Mouse (Mus musculus) stomach, embryonic 16.5 days (tissue): ENCODE measurements around the gene Rasa3. TPM values are rescaled to one million over a fixed set of nuclear protein-coding genes. Genes with fewer than 3 reads are reported as not detected.

Experiments
- ATAC-seq: fragments of 200-750 bp; cut with Nextera tagmentation; 2 replicates; pipeline ENCODE4 v1.8.0; 2017; ENCODE audit warnings: moderate number of reproducible peaks, moderate TSS enrichment; ENCODE audit not compliant: insufficient read depth, low FRiP score
- H3K27ac ChIP-seq: fragments of 300-500 bp; sonication (generic); 2 replicates; pipeline ENCODE4 v1.5.1; 2014; ENCODE audit warnings: low read length
- H3K27me3 ChIP-seq: fragments of 300-500 bp; sonication (generic); 2 replicates; pipeline ENCODE4 v1.6.1; 2014; ENCODE audit warnings: low read length, control low read depth, mixed read lengths; ENCODE audit not compliant: control insufficient read depth, insufficient read depth
- H3K36me3 ChIP-seq: fragments of 300-500 bp; sonication (generic); 2 replicates; pipeline ENCODE4 v1.6.1; 2014; ENCODE audit warnings: low read length; ENCODE audit not compliant: control insufficient read depth, insufficient read depth
- H3K4me1 ChIP-seq: fragments of 300-500 bp; sonication (generic); 2 replicates; pipeline ENCODE4 v1.6.1; 2014; ENCODE audit warnings: low read length, control low read depth, mixed read lengths; ENCODE audit not compliant: control insufficient read depth, insufficient read depth
- H3K4me2 ChIP-seq: fragments of 300-500 bp; sonication (generic); 2 replicates; pipeline ENCODE4 v1.6.1; 2014; ENCODE audit warnings: low read depth, low read length, mixed read lengths
- H3K4me3 ChIP-seq: fragments of 300-500 bp; sonication (generic); replicated peaks from 2 replicates; pipeline ENCODE4 v1.5.1; 2014; ENCODE audit warnings: mild to moderate bottlenecking, low read length
- H3K9ac ChIP-seq: fragments of 300-500 bp; sonication (generic); 2 replicates; pipeline ENCODE4 v1.6.1; 2014; ENCODE audit warnings: low read length
- H3K9me3 ChIP-seq: fragments of 300-500 bp; sonication (generic); replicated peaks from 2 replicates; pipeline ENCODE4 v1.6.1; 2016; ENCODE audit warnings: low read length, control low read depth; ENCODE audit not compliant: control insufficient read depth
- WGBS: fragments of 180-500 bp; shearing (Covaris S2); extraction: QIAGEN DNeasy Blood & Tissue Kit; methylation state at CpG from one replicate; pipeline ENCODE4 v1.1.7; 2014; 5-methylcytosine and 5-hydroxymethylcytosine counted together
- polyA plus RNA-seq: library from polyadenylated mRNA; unstranded; fragments of >200 nt; fragmentation: Nextera tagmentation; extraction: Ambion mirVana; gene quantifications from 2 replicates; pipeline ENCODE4 v1.2.1, GENCODE M21; 2015

Rasa3 gene
- polyA plus RNA-seq, 1 experiment from 2014 or later = 30.9 TPM

- Histone ChIP-seq H3K27me3 (no peaks in the 10 kb centered on the region), H3K4me3 (no peak overlapping the region), H3K9ac (no peak overlapping the region), H3K36me3 (no peaks in the 10 kb centered on the region), H3K27ac (peak overlapping the region; percentile 21), H3K4me1 (peaks cover 11% of the 10 kb centered on the region), H3K4me2 (no peak overlapping the region), H3K9me3 (0 out of 2 replicates have a peak, but pooled peaks cover 4% of the 10 kb centered on the region)
- ATAC-seq = no peak
- WGBS = 42% methylated on average over 6 of the region's 6 CpGs
Observed at GRCm38 (mm10) chr8:13688461-13688860, 11.1 kb upstream of the Rasa3 start.

DNA sequence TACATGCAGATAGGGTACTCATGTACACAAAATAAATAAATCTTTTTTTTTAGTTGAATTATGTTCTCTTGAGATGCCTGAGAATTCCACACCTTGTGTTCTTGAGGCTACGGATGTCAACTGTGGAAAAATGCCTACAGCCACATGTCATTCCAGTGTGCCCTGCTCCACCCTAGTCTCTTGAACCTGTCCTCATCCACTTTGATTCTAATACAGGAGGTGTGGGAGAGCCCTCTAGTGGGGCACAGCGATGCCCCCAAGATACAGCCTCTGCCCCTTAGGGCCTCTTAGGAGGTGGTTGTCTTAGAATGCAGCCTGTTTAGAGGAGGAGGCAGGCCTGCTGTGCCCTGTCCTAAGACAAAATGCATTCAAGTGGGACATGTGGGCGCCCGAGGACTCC is 10.5 kb upstream of the Rasa3 start:
- Histone ChIP-seq H3K36me3 (no peaks in the 10 kb centered on the region), H3K4me3 (no peak overlapping the region), H3K27me3 (no peaks in the 10 kb centered on the region), H3K9ac (no peak overlapping the region), H3K4me2 (no peak overlapping the region), H3K9me3 (0 out of 2 replicates have a peak, but pooled peaks cover 4% of the 10 kb centered on the region), H3K4me1 (peaks cover 11% of the 10 kb centered on the region), H3K27ac (peak overlapping the region; percentile 21)
- 80% methylated on average over 4 of the region's 4 CpGs for WGBS
- ATAC-seq = no peak

GRCm38 (mm10) chr8:13687101-13687717 is 9.8 kb upstream of the Rasa3 start:
- 88% methylated on average over 8 of the region's 8 CpGs for WGBS

DNA sequence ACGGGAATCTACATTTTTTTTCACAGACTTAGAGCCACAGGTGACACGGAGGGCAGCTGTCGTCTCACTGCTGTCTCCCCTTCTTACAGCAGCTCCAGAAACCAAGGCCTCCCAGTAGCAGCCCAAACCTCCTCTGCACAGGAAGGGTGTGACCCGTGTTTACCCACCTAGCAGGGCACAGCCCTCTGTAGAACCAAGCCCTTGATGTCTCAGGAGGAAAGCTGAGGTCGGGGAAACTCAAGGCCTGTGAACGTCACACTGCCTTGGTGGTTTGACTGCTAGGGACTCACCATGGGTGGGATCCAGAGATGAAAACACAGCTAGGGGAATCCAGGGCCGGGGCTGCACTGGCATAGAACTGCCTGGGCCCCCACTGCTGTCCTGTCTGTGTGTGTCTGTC is 9.0 kb upstream of the Rasa3 start:
- Histone ChIP-seq H3K36me3 (no peaks in the 10 kb centered on the region), H3K4me3 (no peak overlapping the region), H3K9ac (no peak overlapping the region), H3K9me3 (0 out of 2 replicates have a peak, but pooled peaks cover 4% of the 10 kb centered on the region), H3K27ac (no peak overlapping the region; the same call in 1 of the 2 replicates), H3K4me1 (peaks cover 11% of the 10 kb centered on the region), H3K27me3 (no peaks in the 10 kb centered on the region), H3K4me2 (no peak overlapping the region)
- peak; percentile 83; the same call in 1 of the 2 replicates for ATAC-seq
- WGBS = 47% methylated on average over 7 of the region's 7 CpGs

More at GRCm38 (mm10) chr8:13687101-13687717, 9.8 kb upstream of the Rasa3 start:
- no peak overlapping the region for H3K4me2 ChIP-seq
- no peak overlapping the region for H3K9ac ChIP-seq
- 0 out of 2 replicates have a peak, but pooled peaks cover 4% of the 10 kb centered on the region for H3K9me3 ChIP-seq
- H3K4me3 ChIP-seq = no peak overlapping the region
- ATAC-seq = no peak
- H3K27me3 ChIP-seq = no peaks in the 10 kb centered on the region
- H3K27ac ChIP-seq = no peak overlapping the region
- H3K4me1 ChIP-seq = peaks cover 11% of the 10 kb centered on the region
- H3K36me3 ChIP-seq = no peaks in the 10 kb centered on the region

GRCm38 (mm10) chr8:13685674-13686314 is 8.4 kb upstream of the Rasa3 start:
- H3K36me3 ChIP-seq = no peaks in the 10 kb centered on the region
- H3K9ac ChIP-seq = no peak overlapping the region
- no peak overlapping the region for H3K4me3 ChIP-seq
- no peak overlapping the region for H3K4me2 ChIP-seq
- ATAC-seq = no peak
- peaks cover 11% of the 10 kb centered on the region for H3K4me1 ChIP-seq
- H3K27me3 ChIP-seq = no peaks in the 10 kb centered on the region
- H3K27ac ChIP-seq = no peak overlapping the region
- 0 out of 2 replicates have a peak, but pooled peaks cover 4% of the 10 kb centered on the region for H3K9me3 ChIP-seq
- WGBS = 86% methylated on average over 16 of the region's 16 CpGs

GRCm38 (mm10) chr8:13684131-13684530 is 6.7 kb upstream of the Rasa3 start:
- 28% methylated on average over 7 of the region's 7 CpGs for WGBS
- Histone ChIP-seq H3K9ac (no peak overlapping the region), H3K27ac (no peak overlapping the region), H3K4me1 (peaks cover 11% of the 10 kb centered on the region), H3K36me3 (no peaks in the 10 kb centered on the region), H3K27me3 (no peaks in the 10 kb centered on the region), H3K9me3 (0 out of 2 replicates have a peak, but pooled peaks cover 4% of the 10 kb centered on the region), H3K4me2 (no peak overlapping the region), H3K4me3 (no peak overlapping the region)
- ATAC-seq = no peak

DNA sequence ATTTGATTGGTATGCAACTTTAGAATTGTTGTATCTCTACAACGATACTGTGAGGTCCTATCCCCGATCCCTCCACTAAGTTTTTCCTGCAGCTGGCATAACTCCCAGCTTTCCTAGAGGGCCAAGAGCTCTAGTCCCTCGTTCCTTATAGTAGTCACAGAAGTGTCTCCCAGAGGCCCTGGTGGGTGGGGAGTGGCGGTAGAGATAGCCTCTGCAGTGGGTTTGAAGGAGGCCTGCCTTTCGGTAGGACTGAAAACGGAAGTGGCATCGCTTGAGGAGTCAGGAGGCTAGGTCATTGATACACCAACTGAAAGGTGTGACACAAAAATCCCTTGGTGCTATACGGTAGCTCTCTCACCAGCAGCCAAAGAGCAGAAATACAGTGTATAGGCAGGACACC is 779 bp upstream of the Rasa3 start:
- H3K9ac ChIP-seq = peak overlapping the region; percentile 51; the same call in 1 of the 2 replicates
- H3K36me3 ChIP-seq = no peaks in the 10 kb centered on the region
- no peak for ATAC-seq
- H3K4me3 ChIP-seq = peak overlapping the region; percentile 84
- 45% methylated on average over 8 of the region's 8 CpGs for WGBS
- H3K27ac ChIP-seq = no peak overlapping the region
- peak overlapping the region; percentile 85 for H3K4me2 ChIP-seq
- peaks cover 15% of the 10 kb centered on the region; the same call in 1 of the 2 replicates for H3K4me1 ChIP-seq
- no peaks in the 10 kb centered on the region for H3K27me3 ChIP-seq
- H3K9me3 ChIP-seq = no peaks in the 10 kb centered on the region

DNA sequence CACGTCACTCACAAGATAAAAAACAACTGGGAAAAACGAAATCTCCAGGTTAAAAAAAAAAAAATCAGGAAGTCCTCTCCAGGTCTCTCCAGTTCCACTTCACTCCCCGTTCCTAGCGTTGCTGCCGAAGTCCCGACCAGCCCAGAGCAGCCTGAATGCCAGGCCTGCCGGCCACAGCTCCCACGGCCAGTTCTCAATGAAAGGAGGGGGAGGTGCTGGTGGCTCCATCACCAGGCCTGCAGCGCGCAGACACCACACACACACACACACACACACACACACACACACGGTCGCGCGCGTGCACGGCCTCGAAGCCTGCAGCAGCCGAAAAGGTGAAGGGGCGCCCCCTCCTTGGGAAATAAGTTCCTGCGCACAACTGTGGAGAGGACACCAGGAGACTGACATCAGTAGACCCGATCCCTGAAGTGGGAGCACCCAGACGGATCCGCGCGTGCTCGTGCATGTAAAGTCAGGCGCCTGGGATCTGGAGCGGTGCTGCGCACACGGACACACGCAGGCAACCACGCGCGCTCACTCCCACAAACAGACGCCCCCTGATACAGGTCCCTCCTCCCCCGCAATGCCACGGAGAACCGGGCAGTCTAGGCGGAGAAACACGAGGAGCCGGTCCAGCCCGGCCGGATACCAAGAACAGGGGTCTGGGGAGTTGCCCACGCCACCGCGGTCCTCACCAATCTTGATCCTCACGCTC is 546 bp downstream of the Rasa3 start:
- Histone ChIP-seq H3K27ac (peak overlapping the region; percentile 86), H3K4me3 (peak overlapping the region; percentile 84), H3K9ac (peak overlapping the region; percentile 80), H3K9me3 (no peaks in the 10 kb centered on the region), H3K36me3 (no peaks in the 10 kb centered on the region), H3K4me2 (peak overlapping the region; percentile 85), H3K4me1 (peaks cover 15% of the 10 kb centered on the region; the same call in 1 of the 2 replicates), H3K27me3 (no peaks in the 10 kb centered on the region)
- peak; percentile 45 for ATAC-seq
- under 1% methylated on average over 47 of the region's 47 CpGs for WGBS

DNA sequence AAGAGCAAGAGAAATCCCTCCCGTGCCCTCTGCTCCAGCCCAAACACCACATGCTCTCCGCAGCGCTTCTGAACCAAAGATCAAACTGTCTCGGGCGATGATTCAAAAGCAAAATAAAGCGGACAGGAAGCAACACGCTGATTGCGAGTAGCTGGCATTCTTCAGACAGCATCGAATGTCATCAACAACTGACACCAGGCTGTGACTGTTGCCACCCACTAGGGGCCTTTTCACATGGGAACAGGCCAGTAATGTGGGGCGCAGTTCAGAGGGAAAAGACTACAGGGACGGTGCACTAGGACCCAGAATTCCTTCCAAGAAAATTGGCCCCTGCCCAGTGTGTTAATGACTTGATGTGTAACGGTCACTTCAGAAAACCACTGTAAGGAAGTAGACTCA is 1.1 kb downstream of the Rasa3 start:
- no peak for ATAC-seq
- under 1% methylated on average over 12 of the region's 12 CpGs for WGBS
- peak overlapping the region; percentile 86 for H3K27ac ChIP-seq
- peak overlapping the region; percentile 85 for H3K4me2 ChIP-seq
- H3K9me3 ChIP-seq = no peaks in the 10 kb centered on the region
- peaks cover 18% of the 10 kb centered on the region; the same call in 1 of the 2 replicates for H3K4me1 ChIP-seq
- no peaks in the 10 kb centered on the region for H3K36me3 ChIP-seq
- H3K27me3 ChIP-seq = no peaks in the 10 kb centered on the region
- peak overlapping the region; percentile 80 for H3K9ac ChIP-seq
- peak overlapping the region; percentile 84 for H3K4me3 ChIP-seq
